Mouse (Mus musculus): Measurements from ENCODE around the gene Bcl9. TPM values are rescaled to one million over a fixed set of nuclear protein-coding genes. Genes with fewer than 3 reads are reported as not detected.

Bcl9 gene
- total and polyA plus RNA-seq, 3 experiments = 2.1 to 20.8 TPM; not detected in 1

GRCm38 (mm10) chr3:97294334-97294733 lies 3.4 kb downstream of the Bcl9 start:
- Histone ChIP-seq H3K4me1 (ENCODE audit: control insufficient read depth in 1 of 2, insufficient read depth in 2 of 2, low read length in 2 of 2) (no peaks in the 10 kb centered on the region), H3K27ac (ENCODE audit: control insufficient read depth, low read depth, low read length) (no peak overlapping the region), H3K9ac (ENCODE audit: control insufficient read depth, low read depth, low read length, poor library complexity, severe bottlenecking) (no peak overlapping the region), H3K4me3 (ENCODE audit: control insufficient read depth in 1 of 2, insufficient read depth in 1 of 2, low read depth in 2 of 2, low read length in 2 of 2) (no peak overlapping the region), H3K79me2 (ENCODE audit: control insufficient read depth, insufficient read depth, low read length, poor library complexity) (no peaks in the 10 kb centered on the region), H3K27me3 (ENCODE audit: control insufficient read depth in 1 of 2, insufficient read depth in 2 of 2, low read length in 2 of 2) (peaks cover 5 to 11% of the 10 kb centered on the region in 2 experiments), H3K9me3 (replicated peaks; ENCODE audit: insufficient read depth, low read length) (no peaks in the 10 kb centered on the region), H3K36me3 (ENCODE audit: control insufficient read depth in 1 of 2, insufficient read depth in 2 of 2, low read length in 2 of 2) (no peaks in the 10 kb centered on the region)
- no peak for DNase-seq (ENCODE audit: low read depth, low spot score)
- TF ChIP-seq CHD1 (IDR thresholded peaks at IDR 0.05; ENCODE audit: low read depth, low read length) (no peak), HCFC1 (IDR thresholded peaks at IDR 0.05; ENCODE audit: low read depth, low read length) (no peak), ZKSCAN1 (IDR thresholded peaks at IDR 0.05; ENCODE audit: low read depth, low read length) (no peak), ETS1 (IDR thresholded peaks at IDR 0.05; ENCODE audit: low read depth, low read length) (no peak), USF1 (IDR thresholded peaks at IDR 0.05; ENCODE audit: low read depth, low read length) (no peak), ZMIZ1 (IDR thresholded peaks at IDR 0.05; ENCODE audit: low read depth, low read length) (no peak), RCOR1 (IDR thresholded peaks at IDR 0.05; ENCODE audit: low read depth, low read length) (no peak), CHD2 (IDR thresholded peaks at IDR 0.05; ENCODE audit: low read length) (no peak), NRF1 (IDR thresholded peaks at IDR 0.05; ENCODE audit: insufficient read depth, low read depth, low read length, poor library complexity, severe bottlenecking) (no peak), CTCF (IDR thresholded peaks at IDR 0.05 in 2 of 3, conservative IDR thresholded peaks at IDR 0.05 in 1 of 3; ENCODE audit: control insufficient read depth in 1 of 3, insufficient read depth in 1 of 3, low read depth in 2 of 3, low read length in 3 of 3, poor library complexity in 1 of 3, severe bottlenecking in 1 of 3) (no peak), ZNF384 (IDR thresholded peaks at IDR 0.05; ENCODE audit: low read depth, low read length) (no peak), EP300 (IDR thresholded peaks at IDR 0.05; ENCODE audit: low read depth in 1 of 2, low read length in 2 of 2) (no peak), MYB (IDR thresholded peaks at IDR 0.05; ENCODE audit: low read depth, low read length) (no peak), ELF1 (IDR thresholded peaks at IDR 0.05; ENCODE audit: low read depth, low read length) (no peak), USF2 (IDR thresholded peaks at IDR 0.05; ENCODE audit: borderline replicate concordance in 1 of 2, insufficient read depth in 1 of 2, low read depth in 1 of 2, low read length in 2 of 2) (no peak), MAX (IDR thresholded peaks at IDR 0.05; ENCODE audit: low read length) (no peak), SMC3 (IDR thresholded peaks at IDR 0.05; ENCODE audit: low read depth, low read length) (no peak), POLR2AphosphoS2 (IDR thresholded peaks at IDR 0.05; ENCODE audit: low read length) (no peak), TCF12 (IDR thresholded peaks at IDR 0.05; ENCODE audit: low read depth, low read length) (no peak), POLR2A (IDR thresholded peaks at IDR 0.05; ENCODE audit: control insufficient read depth in 1 of 2, insufficient read depth in 1 of 2, low read depth in 1 of 2, low read length in 2 of 2, poor library complexity in 1 of 2) (no peak)

GRCm38 (mm10) chr3:97284878-97285277 lies 12.8 kb downstream of the Bcl9 start:
- Histone ChIP-seq H3K4me3 (ENCODE audit: control insufficient read depth in 1 of 2, insufficient read depth in 1 of 2, low read depth in 2 of 2, low read length in 2 of 2) (no peak overlapping the region), H3K27ac (ENCODE audit: control insufficient read depth, low read depth, low read length) (no peak overlapping the region), H3K4me1 (ENCODE audit: control insufficient read depth in 1 of 2, insufficient read depth in 2 of 2, low read length in 2 of 2) (no peaks in the 10 kb centered on the region), H3K27me3 (ENCODE audit: control insufficient read depth in 1 of 2, insufficient read depth in 2 of 2, low read length in 2 of 2) (peaks cover 16 to 24% of the 10 kb centered on the region in 2 experiments), H3K9ac (ENCODE audit: control insufficient read depth, low read depth, low read length, poor library complexity, severe bottlenecking) (no peak overlapping the region), H3K36me3 (ENCODE audit: control insufficient read depth in 1 of 2, insufficient read depth in 2 of 2, low read length in 2 of 2) (no peaks in the 10 kb centered on the region), H3K79me2 (ENCODE audit: control insufficient read depth, insufficient read depth, low read length, poor library complexity) (no peaks in the 10 kb centered on the region), H3K9me3 (replicated peaks; ENCODE audit: insufficient read depth, low read length) (no peaks in the 10 kb centered on the region)
- no peak for TF ChIP-seq POLR2AphosphoS2 (IDR thresholded peaks at IDR 0.05; ENCODE audit: low read length)
- TF ChIP-seq TCF12 (IDR thresholded peaks at IDR 0.05; ENCODE audit: low read depth, low read length) = no peak
- no peak for TF ChIP-seq MYB (IDR thresholded peaks at IDR 0.05; ENCODE audit: low read depth, low read length)
- no peak for TF ChIP-seq USF1 (IDR thresholded peaks at IDR 0.05; ENCODE audit: low read depth, low read length)
- no peak for TF ChIP-seq POLR2A (IDR thresholded peaks at IDR 0.05; ENCODE audit: control insufficient read depth in 1 of 2, insufficient read depth in 1 of 2, low read depth in 1 of 2, low read length in 2 of 2, poor library complexity in 1 of 2)
- no peak for TF ChIP-seq MAFK (IDR thresholded peaks at IDR 0.05; ENCODE audit: borderline replicate concordance, low read depth, low read length)
- DNase-seq (ENCODE audit: low read depth, low spot score) = no peak
